Mouse (Mus musculus) right cerebral cortex, postnatal 4 days (tissue): ENCODE measurements at regions not wholly inside any gene's neighbourhood (a gene's known extent, or its start where the extent isn't known, plus 50 kb on each side); places are given as distances from the start of the nearest gene placed in this dataset.

Experiments used
- DNase-seq: peaks from one replicate; pipeline ENCODE4 v3.0.0-alpha.2; 2022

DNA sequence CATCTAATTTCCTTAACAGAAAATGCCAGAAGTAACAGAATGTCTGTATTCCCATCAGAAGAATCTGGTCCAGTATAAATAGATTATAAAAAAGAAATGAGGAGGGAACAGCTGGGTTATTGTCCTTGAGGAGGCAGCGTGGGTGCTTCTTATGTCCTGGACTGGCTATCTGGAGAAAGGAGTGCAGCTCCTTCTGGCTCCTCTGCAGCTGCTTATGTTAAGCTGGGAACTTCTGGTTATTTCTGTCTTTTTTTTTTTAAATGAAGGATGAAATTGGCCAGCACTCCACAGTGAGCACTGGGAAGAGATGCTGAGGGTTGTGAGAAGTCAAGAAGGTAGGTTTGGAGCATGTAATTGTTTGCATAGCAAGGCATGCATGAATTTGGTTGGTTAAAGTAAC, 441.5 kb downstream of the Ebf1 start:
- DNase-seq = no peak

DNA sequence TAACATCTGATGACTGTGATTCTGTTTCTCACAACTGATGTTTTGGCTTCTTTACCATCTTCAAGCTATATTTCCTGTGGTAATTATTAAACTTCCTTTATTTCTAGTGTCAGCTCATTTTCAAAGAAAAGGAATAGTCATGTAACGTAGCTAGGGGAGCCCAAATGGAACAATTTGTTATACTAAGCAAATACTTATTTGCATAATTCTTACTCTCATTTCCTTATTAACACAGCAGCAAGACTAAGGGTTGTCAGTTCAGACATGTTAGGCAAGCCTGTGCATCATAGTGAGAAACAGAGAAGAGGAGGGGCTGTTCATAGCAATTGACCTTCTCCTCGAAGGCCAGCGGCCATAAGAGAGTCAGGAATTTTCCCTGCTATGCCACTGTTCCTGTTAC, 449.5 kb downstream of the Ebf1 start:
- DNase-seq = no peak

DNA sequence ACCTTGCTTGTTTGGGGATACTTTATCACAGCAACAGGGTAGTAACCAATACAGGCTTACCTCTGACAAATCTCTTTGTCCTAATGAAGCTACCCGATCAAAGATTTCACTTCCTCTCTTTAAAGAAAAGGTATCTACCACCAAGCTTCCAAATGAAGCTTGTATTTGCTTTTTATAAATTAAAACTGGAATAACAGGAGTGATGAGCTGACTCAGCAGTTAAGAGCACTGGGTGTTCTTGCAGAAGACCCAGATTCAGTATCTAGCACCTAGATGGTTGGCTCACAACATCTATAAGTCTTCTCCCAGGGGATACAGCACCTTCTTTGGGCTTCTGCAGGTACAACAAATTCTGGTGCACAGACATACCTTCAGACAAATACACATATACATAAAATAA, 453.2 kb downstream of the Ebf1 start:
- no peak for DNase-seq

DNA sequence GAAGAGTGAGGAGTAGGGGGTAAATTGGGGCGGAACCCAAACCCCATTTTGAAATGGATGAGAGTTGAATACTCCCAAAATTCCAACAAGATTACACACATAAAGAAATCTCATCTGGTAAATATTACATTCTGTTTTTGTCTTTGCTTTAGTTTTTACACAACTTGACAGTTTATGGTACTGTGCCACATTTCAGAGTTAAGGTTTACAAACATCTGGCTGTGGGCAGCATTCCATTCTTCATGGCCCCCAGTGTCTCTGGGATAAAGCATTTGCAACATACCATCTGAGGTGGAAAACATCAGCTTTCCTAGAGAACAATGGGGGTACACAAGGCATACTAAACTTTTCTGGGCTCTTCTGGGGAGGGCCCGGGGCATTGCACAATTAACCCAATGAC, 454.1 kb downstream of the Ebf1 start:
- DNase-seq = no peak

DNA sequence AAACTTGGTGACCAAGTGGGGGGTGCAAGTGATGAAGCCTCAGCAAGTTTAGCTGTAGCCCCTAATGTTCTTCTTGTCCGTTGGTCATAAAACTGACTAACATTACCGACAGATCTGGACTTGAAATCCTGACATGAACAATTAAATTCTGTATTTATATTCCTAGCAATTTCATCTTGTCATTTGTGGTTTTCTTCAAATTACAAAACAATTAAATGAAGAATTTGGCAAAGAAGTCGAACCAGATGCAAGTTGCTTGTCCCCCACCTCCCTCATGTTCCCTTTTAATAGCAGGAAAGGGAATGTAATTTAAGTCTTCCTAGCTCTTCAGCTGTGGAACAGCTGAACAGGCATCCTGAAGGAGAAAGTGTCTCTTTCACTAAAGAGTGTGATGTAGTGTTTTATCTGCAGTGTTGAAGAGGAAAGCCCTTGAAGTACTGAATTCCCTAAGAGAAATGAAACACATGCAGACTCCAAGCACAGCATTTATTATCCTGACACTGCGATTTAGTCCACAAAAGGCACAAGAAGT, 467.5 kb downstream of the Ebf1 start:
- no peak for DNase-seq

DNA sequence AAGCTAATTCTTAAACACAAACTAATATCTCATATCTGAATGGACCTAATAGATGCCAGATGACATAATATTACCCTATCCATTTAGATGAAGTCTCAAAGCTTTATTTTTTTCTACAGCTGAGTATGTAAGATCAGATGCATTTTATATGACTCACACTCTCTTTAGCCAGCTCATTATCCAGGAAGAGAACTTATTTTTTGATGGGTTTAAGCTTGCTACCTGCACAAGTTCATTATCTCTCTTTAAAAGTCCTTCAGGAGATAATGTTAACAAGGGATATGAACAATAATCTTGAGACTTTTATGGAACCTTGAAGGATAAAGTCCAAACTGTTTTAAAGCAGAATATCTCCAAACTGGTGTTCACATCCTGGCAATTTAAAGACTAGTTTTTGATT, 468.0 kb downstream of the Ebf1 start:
- no peak for DNase-seq

DNA sequence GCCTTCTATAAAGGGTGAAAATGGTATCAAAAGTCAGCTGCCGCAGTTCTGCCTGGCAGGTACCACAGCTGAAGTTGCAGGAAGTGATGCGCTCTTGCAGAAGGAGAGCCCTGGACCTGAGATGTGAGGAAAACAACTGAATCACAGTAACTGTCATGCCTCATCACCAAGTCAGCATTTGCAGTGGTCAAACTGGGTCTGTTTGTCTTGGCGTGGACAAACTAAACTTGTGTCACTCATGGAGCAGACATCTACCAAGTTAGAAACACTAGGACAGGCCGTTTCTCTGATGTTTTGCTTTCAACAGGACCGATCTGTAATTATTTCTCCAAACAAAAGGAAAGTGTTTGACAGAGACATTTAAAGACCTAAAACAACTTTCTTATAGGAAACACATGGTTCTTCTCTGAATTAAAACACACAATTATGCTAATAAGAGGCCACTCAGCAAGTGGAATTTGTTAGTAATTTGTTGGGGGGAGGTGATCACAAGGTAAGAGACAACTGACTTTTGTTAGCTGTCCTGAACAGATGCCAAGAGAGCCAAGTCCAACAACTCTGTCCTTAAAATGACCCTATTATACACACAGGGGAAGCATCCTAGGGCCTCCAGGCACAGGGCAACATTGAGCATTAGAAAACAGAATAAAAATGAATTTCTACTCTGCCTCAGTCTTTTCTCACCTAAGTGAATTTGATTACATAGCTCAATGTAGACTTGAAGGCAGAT, 470.2 kb downstream of the Ebf1 start:
- no peak for DNase-seq

DNA sequence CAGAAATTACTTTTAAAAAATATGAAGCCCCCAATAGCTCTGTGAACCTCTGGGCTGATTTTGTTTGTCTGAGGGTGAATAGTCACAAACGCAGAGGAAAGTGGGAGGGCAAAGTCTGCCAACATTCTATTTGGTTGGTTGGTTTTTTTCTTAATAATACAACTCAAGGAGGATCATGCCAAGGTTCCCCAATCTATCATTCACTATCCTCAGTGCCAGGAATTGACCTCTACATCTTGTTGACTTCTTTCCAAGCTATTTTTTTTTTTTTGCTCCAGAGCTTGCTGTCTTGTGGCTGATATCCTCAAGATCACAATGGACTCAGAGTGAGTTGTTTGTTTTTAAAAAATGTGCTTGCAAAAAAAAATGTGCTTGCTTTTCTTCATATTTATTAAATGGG, 471.2 kb downstream of the Ebf1 start:
- no peak for DNase-seq

DNA sequence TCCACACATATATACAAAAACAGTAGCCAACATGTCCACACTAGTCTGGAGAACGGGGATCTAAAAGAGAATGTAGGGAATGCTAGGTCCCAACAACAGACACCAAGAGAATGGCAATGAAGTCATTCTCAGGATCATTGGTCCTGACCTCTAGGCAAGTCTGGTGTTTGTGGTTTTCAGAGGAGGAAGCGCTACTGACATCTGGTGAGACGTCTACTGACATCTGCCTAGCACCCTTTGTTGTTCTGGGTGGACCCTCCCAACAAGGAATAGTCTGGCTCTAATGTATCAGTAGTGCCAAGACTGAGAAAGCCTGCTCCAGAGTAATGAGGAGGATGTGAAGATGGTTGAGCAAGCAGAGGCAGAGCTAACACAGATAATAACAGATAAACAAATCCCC, 472.4 kb downstream of the Ebf1 start:
- no peak for DNase-seq

DNA sequence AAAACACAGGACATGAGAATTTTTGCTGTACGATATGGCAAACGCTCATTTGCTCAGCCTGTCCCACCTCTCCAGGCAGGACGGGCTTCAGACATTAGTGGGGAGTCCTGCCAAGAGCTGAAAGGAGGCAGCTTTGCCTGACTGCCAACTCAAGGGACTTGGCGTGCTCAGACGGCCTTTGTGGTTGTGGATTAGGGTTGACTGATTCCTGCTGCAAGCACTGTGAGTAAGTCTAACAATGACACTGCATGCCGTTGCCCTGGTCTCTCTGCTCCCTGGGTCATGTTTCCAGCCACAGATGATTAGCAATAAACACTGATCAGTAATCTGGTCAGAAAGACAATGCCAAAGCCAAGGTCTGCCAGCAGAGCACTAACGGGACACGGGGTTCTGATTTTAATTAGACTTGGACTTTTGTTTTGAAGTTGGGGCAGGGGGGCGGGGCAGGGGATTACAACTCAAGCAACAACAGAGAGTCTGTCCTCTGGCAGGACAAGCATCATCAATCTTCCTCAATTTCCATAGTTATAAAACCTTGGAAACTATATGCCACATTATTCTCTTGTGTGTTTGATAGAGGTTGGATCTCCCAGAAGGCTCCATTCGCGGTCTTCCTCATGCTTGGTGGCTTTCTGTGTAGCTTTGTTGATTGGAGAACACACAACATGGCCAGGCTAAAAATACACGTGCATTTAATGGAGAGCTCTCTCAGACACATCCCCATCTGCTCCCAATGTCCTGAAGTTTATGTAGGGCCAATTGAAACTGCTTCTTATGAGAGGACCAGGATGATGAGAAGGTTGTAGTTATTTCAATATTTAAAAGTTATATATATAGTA, 486.6 kb downstream of the Ebf1 start:
- peak; percentile 5 for DNase-seq

DNA sequence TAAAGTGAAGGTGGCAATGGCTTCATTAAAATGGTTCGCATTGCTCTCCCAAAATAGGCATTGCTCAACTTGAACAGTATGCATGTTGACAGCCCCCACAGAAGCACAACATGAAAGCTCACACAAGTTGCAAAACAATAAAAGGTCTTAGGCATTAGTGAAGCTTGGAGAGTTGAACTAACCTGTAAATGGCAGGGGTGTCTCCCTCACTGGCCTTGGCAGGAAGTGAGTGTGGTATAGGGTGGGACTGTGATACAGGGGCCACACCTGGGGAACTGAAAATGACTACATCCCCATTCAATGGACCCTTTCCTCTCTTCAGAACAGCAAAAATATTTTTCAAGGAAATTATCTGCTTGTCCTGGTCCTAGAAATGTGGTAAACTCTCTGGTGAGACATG, 499.6 kb downstream of the Ebf1 start:
- DNase-seq = no peak

DNA sequence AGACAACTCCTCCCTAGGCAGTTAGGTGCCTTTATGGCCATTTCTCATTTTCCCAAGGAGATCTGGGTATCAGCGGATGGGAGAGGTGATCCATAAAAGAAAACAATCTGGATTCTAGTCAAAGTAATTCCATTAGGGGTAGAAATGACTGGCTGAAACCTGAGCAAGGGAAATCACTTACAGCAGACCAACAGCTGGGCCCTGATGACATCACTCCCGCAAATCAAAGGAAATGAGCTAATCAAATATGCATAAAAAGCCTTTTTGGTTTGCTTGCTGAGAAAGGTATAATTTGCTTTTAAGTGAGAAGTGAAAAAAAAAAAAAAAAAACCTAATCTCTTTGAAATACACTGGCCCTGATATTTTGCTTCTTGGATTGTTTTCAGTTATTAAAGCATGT, 506.2 kb downstream of the Ebf1 start:
- DNase-seq = no peak

DNA sequence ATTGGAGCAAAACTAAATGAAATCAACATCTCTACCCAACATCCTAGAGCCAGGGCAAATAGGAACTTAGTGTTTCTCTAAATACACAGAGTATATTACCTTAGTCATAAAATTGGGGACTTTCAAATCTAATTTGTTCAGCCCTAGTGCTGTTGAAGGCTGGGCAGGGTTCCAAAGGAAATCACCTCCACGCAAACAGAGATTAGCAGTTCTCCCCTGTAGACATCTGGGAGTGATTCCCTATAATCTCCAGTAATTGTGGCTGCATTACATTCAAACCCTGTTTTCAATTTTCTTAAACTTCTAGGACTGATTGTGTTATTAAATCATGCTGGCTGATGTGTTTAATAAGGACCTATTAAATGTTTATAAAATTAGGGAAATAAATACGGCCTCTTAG, 519.7 kb downstream of the Ebf1 start:
- DNase-seq = no peak

DNA sequence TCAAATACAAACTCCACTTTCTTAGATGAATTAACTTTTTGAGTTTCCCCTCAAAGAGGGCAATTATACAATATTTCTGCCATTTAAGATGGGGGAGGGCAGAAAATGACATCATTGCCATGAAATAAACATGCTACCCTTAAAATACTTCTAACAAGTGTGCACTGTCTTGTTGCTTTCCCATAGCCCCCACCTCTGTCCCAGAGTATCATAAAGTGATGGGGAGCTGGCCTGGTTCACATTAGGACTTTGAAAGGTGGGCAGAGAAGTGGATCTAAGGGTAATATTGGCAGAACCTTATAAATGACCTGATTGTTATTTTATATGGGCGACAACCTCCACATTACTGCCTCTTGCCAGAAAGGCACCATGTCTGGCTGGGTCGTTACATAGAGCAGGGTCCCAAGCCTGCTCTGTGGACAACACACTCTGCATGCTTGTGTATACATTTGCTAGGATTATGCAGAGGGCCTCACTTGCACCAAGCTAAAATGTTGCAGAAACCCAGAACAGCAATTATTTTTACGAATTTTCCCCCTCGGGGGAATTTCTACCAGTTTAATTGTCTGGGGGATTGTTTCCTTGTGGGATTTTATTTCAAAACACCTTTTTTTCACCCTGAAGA, 521.3 kb downstream of the Ebf1 start:
- DNase-seq = no peak

DNA sequence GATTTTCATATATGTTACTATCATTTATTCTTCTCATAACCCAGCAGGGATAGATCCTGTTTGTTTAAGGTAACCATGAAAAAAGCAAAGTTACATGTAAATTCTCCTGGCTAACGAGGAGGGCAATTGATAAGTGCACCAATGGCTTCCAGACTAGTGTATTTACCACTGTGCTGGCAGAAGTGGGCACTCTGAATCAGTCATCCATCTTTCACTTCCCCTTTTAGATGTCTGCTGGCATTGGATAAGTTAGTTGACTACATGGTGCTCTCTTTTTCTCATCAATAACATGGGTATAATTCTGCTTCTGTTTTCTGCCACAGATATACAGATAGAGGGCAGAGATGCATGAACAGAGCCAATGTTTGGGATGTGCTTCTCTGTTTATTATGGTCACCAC, 523.4 kb downstream of the Ebf1 start:
- no peak for DNase-seq

DNA sequence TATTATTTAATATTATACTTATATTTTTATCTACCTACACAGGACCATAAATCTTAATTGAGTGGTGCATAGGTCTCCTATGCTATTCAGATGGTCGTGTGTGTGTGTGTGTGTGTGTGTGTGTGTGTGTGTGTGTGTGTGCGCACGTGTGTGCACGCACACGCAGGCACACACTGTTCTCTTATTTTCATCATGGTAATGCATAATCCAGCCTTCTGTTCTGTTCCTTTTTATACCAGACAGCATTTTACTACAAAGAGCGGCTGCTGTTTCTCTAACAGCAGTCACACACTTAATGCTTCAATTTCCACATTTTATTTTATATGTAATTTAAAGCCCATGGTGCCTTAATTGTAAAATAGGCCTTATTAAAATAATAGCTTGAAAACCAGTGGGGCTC, 537.0 kb downstream of the Ebf1 start:
- DNase-seq = no peak

DNA sequence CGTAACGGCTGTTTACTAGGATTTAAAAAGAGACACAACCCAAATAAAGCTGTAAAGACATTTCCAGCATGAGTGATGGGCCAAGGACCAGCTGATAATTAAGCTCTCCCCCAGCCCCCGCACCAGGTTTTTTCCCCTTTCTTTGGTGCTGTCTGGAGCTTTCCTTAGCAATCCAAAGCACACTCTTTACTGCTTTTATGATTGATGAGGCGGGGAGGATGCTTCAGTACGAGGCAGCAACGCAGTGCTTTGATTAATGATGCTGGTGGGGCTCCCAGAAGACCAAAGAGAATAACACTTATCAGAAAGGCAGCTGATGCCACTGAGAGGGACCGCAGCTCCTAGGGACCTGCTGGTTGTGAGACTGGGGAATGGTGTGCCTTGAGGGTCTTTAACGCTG, 537.4 kb downstream of the Ebf1 start:
- no peak for DNase-seq

DNA sequence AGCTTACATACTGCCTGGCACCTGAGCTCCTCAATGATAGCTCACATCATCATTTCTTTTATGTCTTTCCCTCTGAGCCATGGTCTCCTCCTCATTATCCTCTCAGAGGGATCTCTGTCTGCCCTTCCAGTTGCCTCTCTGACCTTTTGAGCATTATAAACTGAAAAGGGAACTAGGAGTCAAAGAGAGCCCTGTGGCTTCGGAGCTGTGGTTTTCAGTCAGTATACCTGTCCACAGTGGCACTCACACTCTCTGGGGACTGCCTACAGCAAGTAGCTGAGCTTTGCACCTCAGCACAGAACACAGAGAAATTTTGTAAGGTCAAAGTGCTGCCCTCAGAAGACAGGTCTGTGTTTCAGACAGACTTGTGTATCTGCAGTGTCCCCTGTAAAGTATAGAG, 538.7 kb downstream of the Ebf1 start:
- DNase-seq = no peak

DNA sequence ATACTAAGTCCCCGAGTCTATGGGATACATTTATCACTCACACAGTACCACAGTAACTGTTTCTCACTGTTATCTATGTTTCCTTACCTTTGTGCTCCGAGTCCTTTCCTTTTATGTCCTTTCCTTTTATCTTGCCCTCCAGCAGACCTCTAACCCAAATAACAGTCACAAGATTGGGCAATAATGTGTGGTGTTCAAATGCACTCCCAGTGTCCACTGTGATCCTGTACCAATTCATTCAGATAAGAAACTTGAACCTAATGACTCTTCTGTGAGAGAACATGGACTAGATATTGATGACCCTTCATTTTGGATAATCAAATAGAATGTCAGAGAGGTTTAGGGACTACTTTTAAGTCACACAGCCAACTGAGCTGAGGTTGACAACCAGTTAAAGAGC, 541.2 kb downstream of the Ebf1 start:
- DNase-seq = no peak

DNA sequence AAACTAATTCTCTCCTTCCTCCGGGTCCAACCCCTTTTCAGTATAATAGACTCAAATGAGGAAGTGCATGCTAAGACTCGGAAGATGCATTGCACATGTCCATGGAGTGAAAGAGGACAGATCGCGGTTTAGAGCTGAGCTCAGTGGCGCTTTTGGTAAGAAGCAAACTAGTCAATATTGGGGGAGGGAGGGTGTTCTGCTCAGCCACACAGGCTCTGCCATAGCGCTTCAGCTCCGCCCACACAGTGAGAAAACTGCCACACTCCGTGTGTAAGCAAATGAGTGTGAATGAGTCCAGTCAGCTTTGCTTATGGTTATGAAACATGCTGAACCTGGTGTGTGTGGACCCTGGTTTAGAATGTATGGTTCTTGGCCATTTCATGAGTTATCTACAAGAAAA, 543.8 kb downstream of the Ebf1 start:
- DNase-seq = no peak

DNA sequence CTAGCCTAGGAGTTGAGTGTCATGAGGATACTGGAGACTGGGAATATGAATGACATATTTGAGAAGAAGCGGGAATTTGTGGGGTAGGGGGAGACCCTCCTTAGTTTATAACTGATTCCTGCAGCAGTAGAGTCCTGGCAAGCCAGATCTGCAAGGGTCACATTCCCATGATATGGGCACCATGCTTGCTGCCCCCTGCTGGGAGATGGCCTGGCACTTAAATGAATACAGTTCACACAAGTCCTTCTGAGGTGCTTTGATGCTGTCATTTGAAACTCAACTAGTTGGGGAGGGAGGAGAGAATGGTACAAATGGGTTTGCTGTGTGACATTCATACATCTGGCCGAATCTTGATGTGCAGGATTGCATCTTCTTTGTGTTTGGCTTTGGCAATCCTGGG, 556.4 kb downstream of the Ebf1 start:
- no peak for DNase-seq

DNA sequence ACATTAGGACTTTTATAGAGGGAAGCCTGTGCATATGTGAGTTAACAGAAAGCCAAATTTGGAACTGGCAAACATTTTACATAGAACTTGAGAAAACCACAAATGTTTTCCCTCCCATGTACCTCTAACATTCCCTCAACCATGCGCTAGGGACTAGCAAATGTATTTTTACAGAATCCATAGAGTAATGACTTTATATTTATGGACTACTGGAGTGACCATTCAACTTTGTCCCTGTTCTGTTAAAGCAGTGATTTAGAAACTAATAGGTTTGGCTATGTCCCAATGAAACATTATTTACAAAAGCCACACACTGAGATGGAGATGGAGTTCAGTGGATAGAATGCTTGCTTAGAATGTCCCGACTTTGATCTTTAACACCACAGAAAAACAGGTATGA, 557.0 kb downstream of the Ebf1 start:
- no peak for DNase-seq

DNA sequence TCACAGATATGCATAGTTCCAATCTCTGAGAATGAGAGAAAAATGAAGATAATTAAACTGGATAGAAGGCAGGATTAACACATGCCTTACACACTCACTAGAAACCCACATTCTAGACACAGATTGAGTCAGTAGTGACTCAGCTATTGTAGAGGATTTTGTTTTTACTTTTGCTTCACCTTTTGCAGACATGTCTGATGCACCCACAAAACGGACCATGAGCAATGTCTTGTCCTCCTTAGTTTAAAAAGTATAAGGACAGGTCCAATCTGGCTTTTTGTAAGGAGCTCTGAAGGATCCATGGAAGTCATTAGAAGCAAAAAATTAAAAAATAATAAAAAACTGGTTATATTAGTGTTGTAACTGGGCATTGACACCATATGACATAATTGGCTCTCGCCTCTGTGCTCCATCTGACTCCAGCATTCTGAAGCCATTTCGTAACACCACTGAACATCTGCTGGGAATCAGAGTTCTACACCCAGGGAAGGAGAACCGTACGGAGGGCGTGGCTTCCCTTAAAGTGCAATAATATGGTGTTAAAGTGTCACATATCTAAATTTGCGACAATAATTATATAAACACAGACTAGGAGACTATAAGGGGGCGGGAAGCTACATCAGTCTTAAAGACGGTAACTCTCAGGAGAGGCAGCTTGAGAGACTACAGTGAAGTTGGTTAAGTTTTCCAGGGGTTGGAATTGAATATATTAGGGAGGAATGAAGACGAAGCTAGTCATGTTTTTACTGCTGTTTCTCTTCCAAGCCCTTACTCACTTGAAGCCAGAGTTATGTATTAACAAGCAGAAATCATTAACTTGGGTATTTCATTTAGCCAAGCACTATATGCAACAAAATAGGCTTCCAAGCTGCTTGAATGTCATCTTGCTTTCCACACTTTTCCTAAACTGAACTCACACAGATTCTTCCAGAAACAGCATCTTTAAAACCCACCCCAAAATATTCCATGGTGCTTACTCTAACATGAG, 558.0 kb downstream of the Ebf1 start:
- no peak for DNase-seq
